Mouse (Mus musculus): ENCODE data around the gene Fam167b.
A peak's percentile ranks its signal among the peaks of the same experiment; 100 is the strongest.

DNA sequence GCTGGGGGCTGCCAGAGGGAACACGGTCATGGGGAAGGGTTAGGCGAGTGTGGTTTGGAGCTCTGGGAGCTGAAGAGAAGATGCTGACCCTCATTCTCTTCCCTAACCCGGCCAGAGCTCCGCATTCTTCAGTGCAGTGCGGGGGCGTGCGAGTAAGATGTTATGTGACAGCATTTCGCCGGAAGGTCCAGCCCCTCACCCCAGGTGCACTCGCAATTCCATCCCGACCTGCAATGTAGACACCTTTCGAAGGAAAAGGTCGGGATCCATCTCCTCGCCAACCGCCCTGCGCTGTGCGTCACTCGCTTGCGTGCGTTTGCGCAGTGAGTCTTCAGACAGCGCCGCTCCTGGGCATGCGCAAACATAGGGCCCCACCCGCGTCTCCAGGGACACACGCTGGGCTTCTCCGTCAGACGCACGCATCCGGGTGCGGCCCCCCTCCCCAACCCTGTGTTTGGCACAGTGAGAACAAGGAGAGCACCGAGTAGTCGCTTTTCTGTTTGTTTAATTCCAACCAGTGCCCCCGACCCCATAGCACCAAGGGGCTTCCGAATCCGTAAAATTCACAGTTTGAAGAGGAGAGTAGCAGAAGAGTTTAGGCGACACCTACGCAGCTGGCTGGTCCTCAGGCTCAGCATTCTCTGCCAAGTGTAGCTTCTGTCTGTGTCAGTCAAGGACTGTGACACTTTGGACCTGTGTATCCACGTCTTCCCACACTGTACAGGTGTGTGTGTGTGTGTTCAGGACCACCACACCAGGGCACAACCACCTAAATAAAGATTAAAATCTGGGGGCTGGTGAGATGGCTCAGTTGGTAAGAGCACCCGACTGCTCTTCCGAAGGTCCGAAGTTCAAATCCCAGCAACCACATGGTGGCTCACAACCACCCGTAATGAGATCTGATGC lies 40.7 kb upstream of the Fam167b start, which contains the start of gene Iqcc:
- peak; percentile 99 for TF ChIP-seq POLR2A (IDR thresholded peaks at IDR 0.05; ENCODE audit: control insufficient read depth, low read depth, low read length)
- no peak for TF ChIP-seq CTCF (IDR thresholded peaks at IDR 0.05; ENCODE audit: control insufficient read depth, insufficient read depth, insufficient replicate concordance, low read depth, low read length)

Measured in testis, adult 2 months (tissue).